Mouse (Mus musculus) ES-Bruce4 (cell line): ENCODE measurements around the gene Tmem38a.

ENCODE experiments used
- CTCF ChIP-seq: IDR thresholded peaks from one replicate; pipeline ENCODE4 v1.8.1; 2011; ENCODE audit warnings: low read depth, low read length
- EP300 ChIP-seq: IDR thresholded peaks from 2 replicates; pipeline ENCODE4 v1.6.1; 2011; ENCODE audit warnings: low read depth, low read length; ENCODE audit not compliant: insufficient read depth
- POLR2A ChIP-seq: IDR thresholded peaks from one replicate; pipeline ENCODE4 v1.8.1; 2011; ENCODE audit warnings: low read length; ENCODE audit not compliant: insufficient read depth

DNA sequence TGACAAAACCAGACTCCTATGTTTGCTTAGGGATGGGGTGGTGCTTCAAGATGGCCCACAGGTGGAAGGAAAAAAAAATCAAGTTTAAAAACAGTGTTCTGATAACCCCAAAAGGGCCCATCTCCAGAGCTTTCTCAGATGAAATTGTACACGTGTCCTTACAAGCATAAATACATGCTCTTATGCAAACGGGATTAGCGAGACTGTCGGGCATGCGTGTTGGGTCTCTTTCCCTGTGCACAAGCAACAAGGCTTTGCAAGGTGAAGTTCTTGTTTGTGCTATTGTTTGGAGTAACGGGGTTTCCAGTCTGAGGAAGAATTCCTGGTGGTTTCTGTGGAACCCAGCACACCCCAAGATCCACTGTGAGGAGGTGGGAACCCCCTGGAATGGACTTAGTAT is 1.6 kb downstream of the Tmem38a start:
- no peak for TF ChIP-seq CTCF
- TF ChIP-seq POLR2A, result no peak
- no peak for TF ChIP-seq EP300
